Comparison of ENCODE assay signal across 11 mouse cellular contexts in the genomic region with DNA sequence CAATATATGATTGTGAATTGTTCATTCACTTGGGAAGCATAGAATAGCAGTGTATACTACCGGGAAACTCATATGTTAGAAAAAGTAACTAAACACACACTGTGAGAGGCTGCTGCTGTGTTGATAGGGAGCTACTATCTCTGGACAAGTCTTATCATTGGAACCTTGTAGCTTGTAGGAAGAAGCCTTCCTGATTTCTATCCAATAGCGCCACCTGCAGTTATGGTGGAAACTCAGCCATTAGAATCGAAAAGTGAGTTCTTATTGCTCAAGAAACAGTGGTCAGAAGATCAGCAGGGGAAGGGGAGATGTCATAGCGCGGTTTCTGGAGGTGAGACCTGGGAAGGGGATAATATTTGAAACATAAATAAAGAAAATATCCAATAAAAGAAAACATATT.
DNase-seq lines count a peak whose midpoint lies in the region; ATAC-seq lines count a peak whose summit lies in the region.
"Had no signal": no experiment of that assay in that cellular context is flagged by ENCODE, and none has a peak within 500 bp of the region (broad histone marks: within the 10 kb centered on the region; RNA-seq: fewer than 3 reads in every experiment).

No protein-coding gene starts in this region.

- no peak overlapping the region for H3K27ac ChIP-seq in forebrain, embryonic 12.5 days
- H3K27ac ChIP-seq in forebrain, embryonic 13.5 days: no peak overlapping the region
- H3K27ac ChIP-seq in midbrain, embryonic 10.5 days (replicated peaks): no peak overlapping the region
- H3K27ac ChIP-seq in midbrain, embryonic 15.5 days: no peak overlapping the region

- H3K36me3 ChIP-seq in forebrain, embryonic 12.5 days (replicated peaks): no peaks in the 10 kb centered on the region
- no peaks in the 10 kb centered on the region for H3K36me3 ChIP-seq in forebrain, embryonic 13.5 days (ENCODE audit: poor library complexity, severe bottlenecking)
- H3K36me3 ChIP-seq in midbrain, embryonic 10.5 days: no peaks in the 10 kb centered on the region
- no peaks in the 10 kb centered on the region for H3K36me3 ChIP-seq in midbrain, embryonic 15.5 days (replicated peaks)

- H3K9me3 ChIP-seq in forebrain, embryonic 12.5 days: no peaks in the 10 kb centered on the region
- no peaks in the 10 kb centered on the region for H3K9me3 ChIP-seq in forebrain, embryonic 13.5 days (replicated peaks)
- no peaks in the 10 kb centered on the region for H3K9me3 ChIP-seq in midbrain, embryonic 10.5 days (replicated peaks)
- no peaks in the 10 kb centered on the region for H3K9me3 ChIP-seq in midbrain, embryonic 15.5 days

- 43% methylated on average over 5 of the region's 5 CpGs for WGBS in forebrain, embryonic 12.5 days
- WGBS in forebrain, embryonic 13.5 days: 43% methylated on average over 5 of the region's 5 CpGs
- WGBS in midbrain, embryonic 10.5 days: 52% methylated on average over 5 of the region's 5 CpGs
- 50% methylated on average over 5 of the region's 5 CpGs for WGBS in midbrain, embryonic 15.5 days

- H3K9ac ChIP-seq in forebrain, embryonic 12.5 days: no peak overlapping the region
- H3K9ac ChIP-seq in forebrain, embryonic 13.5 days: no peak overlapping the region
- no peak overlapping the region for H3K9ac ChIP-seq in midbrain, embryonic 15.5 days

- no peak overlapping the region for H3K4me2 ChIP-seq in forebrain, embryonic 12.5 days
- H3K4me2 ChIP-seq in forebrain, embryonic 13.5 days: no peak overlapping the region
- no peak overlapping the region for H3K4me2 ChIP-seq in midbrain, embryonic 15.5 days

- H3K4me3 ChIP-seq in forebrain, embryonic 12.5 days (replicated peaks): no peak overlapping the region
- no peak overlapping the region for H3K4me3 ChIP-seq in forebrain, embryonic 13.5 days
- no peak overlapping the region for H3K4me3 ChIP-seq in midbrain, embryonic 10.5 days
- no peak overlapping the region for H3K4me3 ChIP-seq in midbrain, embryonic 15.5 days

- peak; percentile 30; the same call in 1 of the 2 replicates for ATAC-seq in forebrain, embryonic 12.5 days (ENCODE audit: low FRiP score)
- ATAC-seq in forebrain, embryonic 13.5 days: no peak
- ATAC-seq in midbrain, embryonic 15.5 days (replicated peaks): no peak

- peak; percentile 12 for DNase-seq in midbrain, embryonic 10.5 days (ENCODE audit: low spot score)
- DNase-seq in frontal cortex, postnatal 36 days (ENCODE audit: low spot score in 2 of 2): peak; percentile 11 to 45
- peak; percentile 5 for DNase-seq in right cerebral cortex, postnatal 4 days
- DNase-seq in natural killer cell, adult 2 months (ENCODE audit: low spot score in 2 of 2): no peak
- no peak for DNase-seq in c-Kit-positive CD71-positive TER-119-positive erythroid progenitor cells, embryonic 14.5 days (ENCODE audit: low spot score)
- DNase-seq: cerebellum, adult 8-10 months; kidney, postnatal 10 days; lung, postnatal 10 days had no signal

- no peaks in the 10 kb centered on the region for H3K27me3 ChIP-seq in forebrain, embryonic 12.5 days
- H3K27me3 ChIP-seq in forebrain, embryonic 13.5 days: no peaks in the 10 kb centered on the region
- H3K27me3 ChIP-seq in midbrain, embryonic 10.5 days (ENCODE audit: low read depth, poor library complexity, severe bottlenecking): no peaks in the 10 kb centered on the region
- no peaks in the 10 kb centered on the region for H3K27me3 ChIP-seq in midbrain, embryonic 15.5 days (replicated peaks)

- H3K4me1 ChIP-seq in forebrain, embryonic 12.5 days: no peaks in the 10 kb centered on the region
- H3K4me1 ChIP-seq in forebrain, embryonic 13.5 days: no peaks in the 10 kb centered on the region
- no peaks in the 10 kb centered on the region for H3K4me1 ChIP-seq in midbrain, embryonic 10.5 days
- H3K4me1 ChIP-seq in midbrain, embryonic 15.5 days: no peaks in the 10 kb centered on the region

Comparison
In these comparisons a context has a peak if more than half of its experiments do, and no peak if none do; other contexts are left out.
1. DNase-seq: peak in midbrain, embryonic 10.5 days (single experiment), frontal cortex, postnatal 36 days (2 of 2) and right cerebral cortex, postnatal 4 days (single experiment); none in natural killer cell, adult 2 months (0 of 2) and c-Kit-positive CD71-positive TER-119-positive erythroid progenitor cells, embryonic 14.5 days (single experiment).